Mouse (Mus musculus) bone marrow macrophage, adult 2 months (primary cell): ENCODE results near the gene Gpha2.

Source experiments
- CTCF ChIP-seq: IDR thresholded peaks from 2 replicates; pipeline ENCODE4 v1.5.1; 2012; ENCODE audit warnings: low read depth, mild to moderate bottlenecking, low read length, moderate library complexity
- POLR2A ChIP-seq: IDR thresholded peaks from 2 replicates; pipeline ENCODE4 v1.6.1; 2012; ENCODE audit warnings: mild to moderate bottlenecking, low read depth, low read length, borderline replicate concordance

DNA sequence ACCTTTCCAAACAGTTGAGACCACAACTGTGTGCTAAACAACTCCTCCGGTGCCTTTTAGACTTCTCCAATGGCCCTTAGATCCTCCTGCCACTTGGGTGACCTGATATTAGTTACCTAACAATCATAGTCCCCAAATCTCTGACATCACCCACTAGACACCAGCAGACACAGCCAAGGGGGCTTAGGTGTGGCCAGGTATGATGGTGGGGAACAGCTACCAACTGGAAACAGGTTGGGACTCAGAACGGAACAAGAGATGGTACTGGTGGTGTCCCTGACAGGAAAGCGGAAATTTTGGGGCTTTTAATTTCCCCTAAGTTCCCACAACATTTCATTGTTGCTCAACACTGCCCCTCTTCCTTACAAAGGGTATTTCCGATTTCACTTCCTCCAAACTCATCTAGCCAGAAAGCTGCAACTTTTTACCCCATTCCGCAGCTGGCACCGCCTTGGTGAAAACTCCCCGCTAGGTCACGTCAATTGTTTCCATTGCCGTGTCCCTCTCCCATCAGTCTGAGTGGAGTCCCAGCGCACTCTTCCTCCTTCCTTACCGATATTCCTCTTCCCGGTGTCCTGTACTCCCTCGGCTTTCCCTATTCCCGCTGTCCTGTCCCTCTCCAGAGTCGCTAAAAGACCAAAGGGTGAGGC is 49.7 kb downstream of the Gpha2 start:
- TF ChIP-seq CTCF (0 out of 2 replicates have a peak, but pooled peaks have one; percentile 5), POLR2A (no peak)
